Mouse (Mus musculus) mesoderm, embryonic 11.5 days (tissue): Measurements from ENCODE around the gene Rab10.

Experiments
- DNase-seq: peaks from one replicate; pipeline ENCODE4 v3.0.0-alpha.2; 2012; ENCODE audit warnings: low read depth, low spot score

Rab10 gene

GRCm38 (mm10) chr12:3296056-3296455 lies 13.7 kb downstream of the Rab10 start:
- no peak for DNase-seq

GRCm38 (mm10) chr12:3291849-3292248 lies 17.9 kb downstream of the Rab10 start:
- no peak for DNase-seq

- no peak for DNase-seq
Observed at GRCm38 (mm10) chr12:3291038-3291437, 18.7 kb downstream of the Rab10 start.

DNA sequence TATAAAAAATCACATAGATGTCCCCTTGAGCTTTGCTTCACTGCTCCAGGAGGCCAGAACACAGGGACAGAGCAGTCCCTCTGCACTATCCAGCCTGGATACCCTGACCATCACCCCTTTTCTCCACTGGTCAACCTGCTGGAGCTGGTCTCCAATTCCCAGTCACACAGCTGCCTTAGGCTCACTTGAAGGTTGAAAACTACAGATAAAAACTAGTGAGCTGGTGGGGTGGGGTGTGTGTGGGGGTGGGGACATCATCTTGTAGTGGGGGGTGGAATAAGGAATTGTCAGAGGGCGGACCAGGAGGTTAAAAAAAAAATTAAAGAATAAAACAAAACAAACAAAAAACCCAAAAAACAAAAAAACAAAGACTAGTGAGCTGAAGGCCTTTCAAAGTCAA lies 21.3 kb downstream of the Rab10 start:
- no peak for DNase-seq

DNA sequence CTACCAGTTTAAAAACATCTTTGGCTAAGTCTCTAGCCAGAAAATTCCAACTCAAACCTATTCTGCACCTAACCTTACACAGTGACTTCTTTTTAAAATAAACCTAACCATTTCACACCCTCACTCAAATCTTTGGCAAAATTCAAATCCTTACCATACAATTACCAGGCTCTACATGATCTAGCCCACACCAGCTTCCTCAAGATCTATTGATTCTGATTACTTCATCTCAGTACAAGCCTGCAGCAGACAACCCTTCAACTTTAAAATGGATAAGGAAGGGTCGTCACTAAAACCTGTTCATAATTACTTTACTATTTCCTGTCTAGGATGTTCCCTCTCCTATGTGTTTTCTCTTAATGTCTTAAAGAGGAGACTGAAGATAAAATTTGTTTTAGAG lies 23.9 kb downstream of the Rab10 start:
- DNase-seq: no peak

DNA sequence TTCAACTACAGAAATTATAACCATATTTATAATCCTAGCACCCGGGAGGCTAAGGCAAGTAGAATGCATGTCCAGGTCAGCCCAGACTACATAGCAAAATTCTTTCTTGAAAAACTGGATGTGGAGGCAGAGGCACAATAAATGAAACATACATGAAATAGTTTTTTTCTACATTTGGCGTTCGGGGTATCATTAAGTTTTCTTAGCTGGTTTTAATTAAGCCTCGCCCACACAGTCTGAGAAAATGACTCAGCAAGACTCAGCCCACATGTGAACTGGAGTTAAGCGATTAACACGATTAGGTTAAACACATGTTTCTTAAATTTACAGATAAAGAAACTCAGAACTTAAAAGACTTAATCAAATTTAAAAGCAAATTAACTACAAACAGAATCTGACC lies 24.4 kb downstream of the Rab10 start:
- no peak for DNase-seq

GRCm38 (mm10) chr12:3284463-3284862 lies 25.3 kb downstream of the Rab10 start:
- DNase-seq: no peak

- DNase-seq: no peak
Observed at GRCm38 (mm10) chr12:3283829-3284440, 25.8 kb downstream of the Rab10 start.

DNA sequence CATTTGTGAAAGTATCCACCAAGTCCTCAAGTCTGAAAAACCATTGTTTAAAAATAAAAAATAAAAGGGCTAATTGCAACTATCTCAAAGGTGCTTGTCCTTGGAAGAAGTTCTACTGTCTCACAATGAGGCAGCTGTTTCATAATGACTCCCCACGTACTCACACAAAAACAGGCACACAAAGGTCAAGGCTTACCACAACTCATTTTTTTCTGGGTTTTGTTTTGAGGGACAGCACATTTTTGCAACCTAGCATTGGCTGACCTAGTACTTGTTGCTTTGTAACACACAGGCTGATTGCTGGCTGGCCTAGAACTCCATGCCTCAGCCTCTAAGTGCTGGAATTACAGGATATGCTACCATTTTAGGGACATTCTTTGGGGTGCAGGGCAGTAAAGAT lies 26.8 kb downstream of the Rab10 start:
- no peak for DNase-seq

- no peak for DNase-seq
Observed at GRCm38 (mm10) chr12:3282520-3282919, 27.2 kb downstream of the Rab10 start.

GRCm38 (mm10) chr12:3278880-3279339 lies 30.9 kb downstream of the Rab10 start:
- no peak for DNase-seq

DNA sequence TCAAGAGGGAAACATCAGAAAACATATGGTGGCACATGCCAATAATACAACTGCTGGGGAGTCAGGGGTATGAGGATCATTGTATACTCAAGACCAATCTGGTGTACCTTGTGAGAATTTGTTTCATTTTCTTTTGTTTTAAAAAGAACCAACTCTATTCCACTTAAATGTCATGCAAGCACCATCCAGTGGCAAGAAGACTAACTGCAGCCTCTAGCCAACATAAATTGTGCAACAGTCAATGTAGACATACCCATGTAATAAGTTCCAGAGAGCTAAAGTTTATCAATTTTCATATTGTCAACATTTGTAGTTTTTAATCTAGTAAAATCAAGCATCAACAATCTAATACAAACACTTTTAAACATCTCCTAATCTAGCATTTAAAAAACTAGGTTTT lies 39.0 kb downstream of the Rab10 start:
- DNase-seq: no peak

DNA sequence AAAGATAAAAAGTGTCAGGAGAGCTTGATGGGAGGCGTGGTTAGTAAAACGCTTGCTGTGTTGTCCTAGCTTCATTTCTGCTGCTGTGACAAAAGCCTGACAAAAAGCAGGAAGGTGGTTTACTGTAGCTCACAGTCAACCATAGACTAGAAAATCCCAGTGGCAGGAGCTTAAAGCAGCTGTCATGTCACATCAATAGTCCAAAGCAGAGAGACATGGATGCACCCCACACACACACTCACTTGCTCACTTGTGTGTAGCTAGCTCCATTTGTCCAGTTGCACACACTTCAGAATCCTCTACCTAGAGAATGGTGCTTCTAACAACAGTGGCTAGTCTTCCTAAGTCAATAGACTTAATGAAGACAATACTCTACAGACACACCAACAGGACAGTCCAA lies 42.4 kb downstream of the Rab10 start:
- DNase-seq: no peak

- no peak for DNase-seq
Observed at GRCm38 (mm10) chr12:3265188-3265587, 44.6 kb downstream of the Rab10 start.

GRCm38 (mm10) chr12:3264449-3264848 lies 45.3 kb downstream of the Rab10 start:
- no peak for DNase-seq

DNA sequence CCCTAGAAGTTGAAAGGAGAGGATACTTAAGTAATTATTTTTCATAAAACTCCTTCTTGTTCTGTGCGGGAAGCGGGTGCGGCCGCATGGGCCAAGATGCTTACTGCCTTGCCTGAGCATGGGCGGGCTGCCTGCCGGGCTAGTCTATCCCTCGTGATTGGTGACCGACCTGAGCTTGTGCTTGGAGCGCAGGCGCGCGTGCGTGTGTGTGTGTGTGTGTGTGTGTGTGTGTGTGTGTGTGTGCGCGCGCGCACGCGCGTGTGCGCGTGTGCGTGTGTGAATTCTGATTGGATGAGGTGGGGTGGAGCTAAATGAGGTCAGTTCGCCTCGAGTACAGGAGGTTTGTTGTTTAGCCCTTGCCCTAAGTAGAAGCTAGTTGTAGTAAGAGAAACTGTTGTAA lies 48.2 kb downstream of the Rab10 start:
- DNase-seq: no peak

DNA sequence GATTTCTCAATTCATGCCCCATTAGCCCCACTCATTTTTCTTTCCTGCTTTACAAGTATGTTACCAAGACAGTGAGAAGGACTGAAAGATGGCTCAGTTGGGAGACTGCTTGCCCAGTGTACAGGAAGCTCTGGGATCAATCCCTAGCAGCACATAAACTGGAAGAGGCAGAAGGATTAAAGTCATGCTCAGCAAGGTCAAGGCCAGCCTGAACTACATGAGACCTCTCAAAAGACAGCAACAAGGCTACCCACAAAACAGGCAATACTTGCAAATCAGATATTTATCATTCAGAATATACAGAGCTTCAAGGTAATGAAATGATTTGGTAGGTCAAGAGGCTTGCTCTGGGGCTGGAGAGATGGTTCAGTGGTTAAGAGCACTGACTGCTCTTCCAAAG lies 53.8 kb downstream of the Rab10 start:
- no peak for DNase-seq

GRCm38 (mm10) chr12:3255435-3255834 lies 54.3 kb downstream of the Rab10 start:
- no peak for DNase-seq

GRCm38 (mm10) chr12:3253591-3253990 lies 56.2 kb downstream of the Rab10 start:
- no peak for DNase-seq

GRCm38 (mm10) chr12:3246091-3246490 lies 63.7 kb downstream of the Rab10 start:
- no peak for DNase-seq

- DNase-seq: no peak
Observed at GRCm38 (mm10) chr12:3239544-3239943, 70.2 kb downstream of the Rab10 start.

GRCm38 (mm10) chr12:3238361-3239051 lies 71.3 kb downstream of the Rab10 start:
- peak; percentile 59 for DNase-seq

DNA sequence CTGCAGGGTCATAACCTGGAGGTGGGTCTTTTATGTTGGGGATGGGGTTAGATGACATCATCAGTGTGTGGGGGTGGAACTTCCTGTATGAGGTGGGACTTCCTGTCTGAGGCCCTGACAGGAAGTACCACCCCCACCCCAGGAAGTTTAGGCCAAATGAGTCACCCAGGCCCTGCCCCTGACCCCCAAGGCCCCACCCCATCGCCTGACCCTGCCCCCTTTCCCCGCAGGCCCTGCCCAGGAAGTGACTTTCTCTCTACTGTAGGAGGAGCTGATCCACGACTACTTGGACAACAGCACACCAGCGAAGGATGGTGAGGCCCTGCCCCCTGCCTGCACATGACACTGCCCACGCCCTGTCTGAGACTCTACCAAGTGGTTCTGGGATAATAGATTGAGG lies 72.0 kb downstream of the Rab10 start:
- no peak for DNase-seq
